8 mouse cellular contexts compared by ENCODE assay signal in genomic region chr3:131111851-131112572, GRCm38 (mm10). TPM values are rescaled to one million over a fixed set of nuclear protein-coding genes. Genes with fewer than 3 reads are reported as not detected.
DNase-seq lines count a peak whose midpoint lies in the region; ATAC-seq and TF ChIP-seq lines count a peak whose summit lies in the region.

No protein-coding gene starts in this region.

- no peaks in the 10 kb centered on the region for H3K36me3 ChIP-seq in neural tube, embryonic 11.5 days (ENCODE audit: control insufficient read depth, insufficient read depth, low read length)
- peaks cover 4% of the 10 kb centered on the region; the same call in 1 of the 2 replicates for H3K36me3 ChIP-seq in heart, embryonic 12.5 days
- no peaks in the 10 kb centered on the region for H3K36me3 ChIP-seq in kidney, postnatal 0 days (ENCODE audit: insufficient read depth, low read length)
- H3K36me3 ChIP-seq in spleen, adult 2 months (ENCODE audit: control insufficient read depth, insufficient read depth, low read length), result 0 out of 2 replicates have a peak, but pooled peaks cover 1% of the 10 kb centered on the region

- peak overlapping the region; percentile 95 for H3K4me2 ChIP-seq in neural tube, embryonic 11.5 days (ENCODE audit: low read depth)
- H3K4me2 ChIP-seq in heart, embryonic 12.5 days, result peak overlapping the region; percentile 97
- peak overlapping the region; percentile 92 for H3K4me2 ChIP-seq in kidney, postnatal 0 days (ENCODE audit: low read length)

- peak overlapping the region; percentile 56 for H3K4me3 ChIP-seq in neural tube, embryonic 11.5 days (ENCODE audit: low read depth, low read length)
- H3K4me3 ChIP-seq in heart, embryonic 12.5 days, result peak overlapping the region; percentile 64
- peak overlapping the region; percentile 48 for H3K4me3 ChIP-seq in kidney, postnatal 0 days (replicated peaks; ENCODE audit: low read depth, low read length)
- peak overlapping the region; percentile 72 for H3K4me3 ChIP-seq in spleen, adult 2 months (ENCODE audit: extremely low read depth, insufficient read depth, insufficient read length)

- peak overlapping the region; percentile 72 for H3K9ac ChIP-seq in neural tube, embryonic 11.5 days (ENCODE audit: low read length)
- peak overlapping the region; percentile 77 for H3K9ac ChIP-seq in heart, embryonic 12.5 days
- H3K9ac ChIP-seq in kidney, postnatal 0 days (ENCODE audit: low read depth, low read length), result peak overlapping the region; percentile 58

- no peaks in the 10 kb centered on the region for H3K9me3 ChIP-seq in neural tube, embryonic 11.5 days (ENCODE audit: control insufficient read depth, low read length)
- no peaks in the 10 kb centered on the region for H3K9me3 ChIP-seq in heart, embryonic 12.5 days (replicated peaks)
- no peaks in the 10 kb centered on the region for H3K9me3 ChIP-seq in kidney, postnatal 0 days (replicated peaks; ENCODE audit: low read length)

- ATAC-seq in neural tube, embryonic 11.5 days (ENCODE audit: insufficient read depth, low FRiP score, low TSS enrichment), result peak; percentile 39
- ATAC-seq in heart, embryonic 12.5 days (ENCODE audit: insufficient number of reproducible peaks, low FRiP score), result peak; percentile 24; the same call in 1 of the 2 replicates
- peak; percentile 68 for ATAC-seq in kidney, postnatal 0 days (replicated peaks; ENCODE audit: low FRiP score, low read depth)

- H3K27ac ChIP-seq in neural tube, embryonic 11.5 days (ENCODE audit: low read depth, low read length), result no peak overlapping the region
- peak overlapping the region; percentile 37; the same call in 1 of the 2 replicates for H3K27ac ChIP-seq in heart, embryonic 12.5 days (ENCODE audit: poor library complexity, severe bottlenecking)
- no peak overlapping the region for H3K27ac ChIP-seq in kidney, postnatal 0 days
- H3K27ac ChIP-seq in spleen, adult 2 months (ENCODE audit: insufficient read depth, low read length), result peak overlapping the region; percentile 75

- no peak for TF ChIP-seq CTCF in brain, embryonic 14.5 days (IDR thresholded peaks at IDR 0.05; ENCODE audit: borderline replicate concordance, extremely low read depth, insufficient read depth, insufficient read length)
- TF ChIP-seq CTCF in kidney, postnatal 0 days (IDR thresholded peaks at IDR 0.05; ENCODE audit: low read depth), result no peak
- no peak for TF ChIP-seq CTCF in spleen, adult 2 months (IDR thresholded peaks at IDR 0.05; ENCODE audit: extremely low read depth, insufficient read depth, insufficient read length, insufficient replicate concordance)

- under 1% methylated on average over 68 of the region's 69 CpGs for WGBS in neural tube, embryonic 11.5 days
- WGBS in heart, embryonic 12.5 days, result under 1% methylated on average over 69 of the region's 69 CpGs
- 1% methylated on average over 69 of the region's 69 CpGs for WGBS in kidney, postnatal 0 days
- WGBS in spleen, adult 2 months, result under 1% methylated on average over 69 of the region's 69 CpGs

- H3K4me1 ChIP-seq in neural tube, embryonic 11.5 days (ENCODE audit: control insufficient read depth, insufficient read depth, low read length), result peaks cover 16% of the 10 kb centered on the region
- peaks cover 21% of the 10 kb centered on the region for H3K4me1 ChIP-seq in heart, embryonic 12.5 days (replicated peaks)
- H3K4me1 ChIP-seq in kidney, postnatal 0 days (replicated peaks; ENCODE audit: insufficient read depth, low read length), result peaks cover 20% of the 10 kb centered on the region; the same call in 1 of the 2 replicates
- peaks cover 13% of the 10 kb centered on the region; the same call in 1 of the 2 replicates for H3K4me1 ChIP-seq in spleen, adult 2 months (ENCODE audit: control insufficient read depth, insufficient read depth, insufficient read length)

- TF ChIP-seq POLR2A in brain, embryonic 14.5 days (IDR thresholded peaks at IDR 0.05; ENCODE audit: borderline replicate concordance, extremely low read depth, insufficient read depth, insufficient read length, poor library complexity, severe bottlenecking), result no peak
- TF ChIP-seq POLR2A in spleen, adult 2 months (IDR thresholded peaks at IDR 0.05; ENCODE audit: low read depth, low read length), result no peak; the same call in 1 of the 2 replicates

- DNase-seq in neural tube, embryonic 11.5 days (ENCODE audit: low spot score), result peak; percentile 79
- DNase-seq in neural tube, embryonic 10.5 days (ENCODE audit: extremely low spot score, low spot score), result no peak
- peak; percentile 76 for DNase-seq in brain, embryonic 14.5 days (ENCODE audit: low read depth)
- peak; percentile 81 for DNase-seq in kidney, postnatal 0 days (ENCODE audit: low spot score)
- peak; percentile 69 to 78 for DNase-seq in lung, postnatal 4 days
- peak in 1 of 2 experiments; percentile 61 for DNase-seq in spleen, adult 2 months (ENCODE audit: low read depth in 1 of 2, low spot score in 2 of 2)
- DNase-seq in layer of hippocampus, adult 9-10 months (ENCODE audit: low spot score), result no peak

- peaks cover 28% of the 10 kb centered on the region for H3K27me3 ChIP-seq in neural tube, embryonic 11.5 days (ENCODE audit: control insufficient read depth, insufficient read depth, low read length)
- peaks cover 16% of the 10 kb centered on the region for H3K27me3 ChIP-seq in heart, embryonic 12.5 days (replicated peaks)
- peaks cover 31% of the 10 kb centered on the region for H3K27me3 ChIP-seq in kidney, postnatal 0 days (ENCODE audit: insufficient read depth, low read length)
- H3K27me3 ChIP-seq in spleen, adult 2 months (ENCODE audit: control insufficient read depth, insufficient read depth, low read length), result peaks cover 29% of the 10 kb centered on the region

RNA-seq across cellular contexts. Expression of gene Lef1, which starts 1.7 kb away (rescaled TPM):
- polyA plus RNA-seq in neural tube, embryonic 11.5 days (2014; fragmentation: Nextera tagmentation; extraction: Ambion mirVana), result 24.7 and 25.5 TPM in 2 replicates
- 36.5 and 54.7 TPM in 2 replicates for polyA plus RNA-seq in brain, embryonic 14.5 days (2012; rRNA removed)
- 18.7 and 21.2 TPM in 2 replicates for polyA plus RNA-seq in heart, embryonic 12.5 days (2016; fragmentation: Nextera tagmentation; extraction: Ambion mirVana)
- 16.2 and 17.8 TPM in 2 replicates for polyA plus RNA-seq in kidney, postnatal 0 days (2015; fragmentation: Nextera tagmentation; extraction: Ambion mirVana)
- 50.9 and 54.5 TPM in 2 replicates for polyA plus RNA-seq in spleen, adult 2 months (2012; rRNA removed)

Comparison
In these comparisons a context has a peak if more than half of its experiments do, and no peak if none do; other contexts are left out.
1. DNase-seq: peak in neural tube, embryonic 11.5 days (single experiment), brain, embryonic 14.5 days (single experiment), kidney, postnatal 0 days (single experiment) and lung, postnatal 4 days (2 of 2); none in neural tube, embryonic 10.5 days (single experiment) and layer of hippocampus, adult 9-10 months (single experiment).
2. H3K27ac ChIP-seq: peak in heart, embryonic 12.5 days (single experiment) and spleen, adult 2 months (single experiment); none in neural tube, embryonic 11.5 days (single experiment) and kidney, postnatal 0 days (single experiment).
3. Peak in every context shown above with its lines, with median percentiles within 50 percentile points of each other: ATAC-seq, H3K4me2 ChIP-seq, H3K4me3 ChIP-seq and H3K9ac ChIP-seq.